Mouse (Mus musculus): Measurements from ENCODE around the gene Spcs3. TPM values are rescaled to one million over a fixed set of nuclear protein-coding genes. Genes with fewer than 3 reads are reported as not detected.

The Spcs3 gene
- polyA plus RNA-seq, 1 experiment from 2014 or later: 87.7 TPM

GRCm38 (mm10) chr8:54550026-54550574, 20.3 kb upstream of the Spcs3 start:
- H3K4me2 ChIP-seq (ENCODE audit: low read depth, severe bottlenecking): no peak overlapping the region
- H3K9me3 ChIP-seq (ENCODE audit: control insufficient read depth, low read length): no peaks in the 10 kb centered on the region
- DNase-seq (ENCODE audit: low spot score) (no peak), ATAC-seq (ENCODE audit: insufficient number of reproducible peaks, low FRiP score, low TSS enrichment, low read depth) (no peak)
- H3K27me3 ChIP-seq (ENCODE audit: control insufficient read depth, insufficient read depth, low read length): no peaks in the 10 kb centered on the region
- H3K4me3 ChIP-seq (ENCODE audit: low read depth, low read length): no peak overlapping the region
- H3K4me1 ChIP-seq (ENCODE audit: control insufficient read depth, insufficient read depth, low read length): no peaks in the 10 kb centered on the region
- H3K36me3 ChIP-seq (ENCODE audit: control insufficient read depth, insufficient read depth, low read length): no peaks in the 10 kb centered on the region
- WGBS: 93% methylated on average over 12 of the region's 12 CpGs
- no peak overlapping the region for H3K27ac ChIP-seq (replicated peaks; ENCODE audit: low read depth, low read length)
- H3K9ac ChIP-seq (ENCODE audit: low read length): no peak overlapping the region

DNA sequence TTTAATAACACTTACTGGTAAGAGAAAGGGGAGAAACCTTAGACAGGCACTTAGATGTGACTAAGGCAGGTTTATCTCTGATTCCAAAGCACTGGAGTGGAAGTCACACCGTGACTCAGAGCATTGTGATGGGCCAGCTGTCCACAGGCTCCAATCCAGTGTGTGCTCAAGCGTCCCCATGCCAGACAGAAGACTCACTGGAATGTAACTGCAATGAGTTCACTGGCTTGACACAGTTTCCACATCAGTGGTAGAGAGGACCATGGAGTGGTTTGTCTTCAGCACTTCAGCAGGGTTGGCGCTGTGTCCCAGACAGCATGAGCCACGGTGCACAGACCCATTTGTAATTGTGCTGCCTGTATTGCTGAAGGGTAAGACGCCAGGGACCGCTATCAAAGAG, 18.6 kb upstream of the Spcs3 start:
- ATAC-seq (ENCODE audit: insufficient number of reproducible peaks, low FRiP score, low TSS enrichment, low read depth) (no peak), DNase-seq (ENCODE audit: low spot score) (no peak)
- H3K4me2 ChIP-seq (ENCODE audit: low read depth, severe bottlenecking): no peak overlapping the region
- H3K9ac ChIP-seq (ENCODE audit: low read length): no peak overlapping the region
- H3K4me1 ChIP-seq (ENCODE audit: control insufficient read depth, insufficient read depth, low read length): no peaks in the 10 kb centered on the region
- H3K36me3 ChIP-seq (ENCODE audit: control insufficient read depth, insufficient read depth, low read length): no peaks in the 10 kb centered on the region
- H3K27ac ChIP-seq (replicated peaks; ENCODE audit: low read depth, low read length): no peak overlapping the region
- H3K4me3 ChIP-seq (ENCODE audit: low read depth, low read length): no peak overlapping the region
- H3K9me3 ChIP-seq (ENCODE audit: control insufficient read depth, low read length): no peaks in the 10 kb centered on the region
- H3K27me3 ChIP-seq (ENCODE audit: control insufficient read depth, insufficient read depth, low read length): no peaks in the 10 kb centered on the region
- 86% methylated on average over 6 of the region's 6 CpGs for WGBS

- no peaks in the 10 kb centered on the region for H3K9me3 ChIP-seq (ENCODE audit: control insufficient read depth, low read length)
- H3K4me2 ChIP-seq (ENCODE audit: low read depth, severe bottlenecking): no peak overlapping the region
- ATAC-seq (ENCODE audit: insufficient number of reproducible peaks, low FRiP score, low TSS enrichment, low read depth): no peak
- H3K4me3 ChIP-seq (ENCODE audit: low read depth, low read length): no peak overlapping the region
- no peak overlapping the region for H3K9ac ChIP-seq (ENCODE audit: low read length)
- no peaks in the 10 kb centered on the region for H3K4me1 ChIP-seq (ENCODE audit: control insufficient read depth, insufficient read depth, low read length)
- H3K36me3 ChIP-seq (ENCODE audit: control insufficient read depth, insufficient read depth, low read length): no peaks in the 10 kb centered on the region
- DNase-seq (ENCODE audit: low spot score): no peak
- H3K27ac ChIP-seq (replicated peaks; ENCODE audit: low read depth, low read length): no peak overlapping the region
- WGBS: 73% methylated on average over 1 of the region's 1 CpGs
- H3K27me3 ChIP-seq (ENCODE audit: control insufficient read depth, insufficient read depth, low read length): no peaks in the 10 kb centered on the region
These were observed 11.5 kb upstream of the Spcs3 start for GRCm38 (mm10) chr8:54541331-54541730.

- no peak for ATAC-seq (ENCODE audit: insufficient number of reproducible peaks, low FRiP score, low TSS enrichment, low read depth)
- Histone ChIP-seq H3K36me3 (ENCODE audit: control insufficient read depth, insufficient read depth, low read length) (no peaks in the 10 kb centered on the region), H3K9ac (ENCODE audit: low read length) (no peak overlapping the region), H3K4me2 (ENCODE audit: low read depth, severe bottlenecking) (no peak overlapping the region), H3K27me3 (ENCODE audit: control insufficient read depth, insufficient read depth, low read length) (no peaks in the 10 kb centered on the region), H3K4me1 (ENCODE audit: control insufficient read depth, insufficient read depth, low read length) (no peaks in the 10 kb centered on the region), H3K4me3 (ENCODE audit: low read depth, low read length) (no peak overlapping the region), H3K9me3 (ENCODE audit: control insufficient read depth, low read length) (no peaks in the 10 kb centered on the region), H3K27ac (replicated peaks; ENCODE audit: low read depth, low read length) (no peak overlapping the region)
- 90% methylated on average over 3 of the region's 3 CpGs for WGBS
- DNase-seq (ENCODE audit: low spot score): no peak
These were observed 7.5 kb upstream of the Spcs3 start for GRCm38 (mm10) chr8:54537285-54537684.

- Histone ChIP-seq H3K9ac (ENCODE audit: low read length) (no peak overlapping the region), H3K9me3 (ENCODE audit: control insufficient read depth, low read length) (no peaks in the 10 kb centered on the region), H3K4me1 (ENCODE audit: control insufficient read depth, insufficient read depth, low read length) (no peaks in the 10 kb centered on the region), H3K27me3 (ENCODE audit: control insufficient read depth, insufficient read depth, low read length) (no peaks in the 10 kb centered on the region), H3K4me2 (ENCODE audit: low read depth, severe bottlenecking) (no peak overlapping the region), H3K36me3 (ENCODE audit: control insufficient read depth, insufficient read depth, low read length) (no peaks in the 10 kb centered on the region), H3K4me3 (ENCODE audit: low read depth, low read length) (no peak overlapping the region), H3K27ac (replicated peaks; ENCODE audit: low read depth, low read length) (no peak overlapping the region)
- ATAC-seq (ENCODE audit: insufficient number of reproducible peaks, low FRiP score, low TSS enrichment, low read depth): no peak
- WGBS: 91% methylated on average over 5 of the region's 5 CpGs
- no peak for DNase-seq (ENCODE audit: low spot score)
These were observed 5.4 kb upstream of the Spcs3 start for GRCm38 (mm10) chr8:54535172-54535571.

DNA sequence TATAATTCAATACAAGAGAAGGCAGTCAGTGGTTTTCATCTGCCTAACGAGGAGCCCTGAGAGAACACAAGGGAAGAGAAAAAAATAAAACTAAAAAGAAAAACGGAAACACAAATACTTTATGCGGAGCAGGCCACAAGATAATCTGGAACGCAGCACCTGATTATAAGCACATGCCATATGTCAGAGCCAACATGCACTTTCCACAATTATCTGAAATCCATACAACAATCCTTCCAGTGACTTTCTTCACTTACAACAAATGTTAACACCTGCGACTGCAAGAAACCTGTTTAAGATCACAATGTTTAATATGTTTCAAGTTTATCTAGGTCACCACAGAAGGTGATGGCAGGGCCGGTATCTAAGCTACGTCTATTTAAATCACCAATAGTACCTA, 1.2 kb downstream of the Spcs3 start:
- Histone ChIP-seq H3K4me1 (ENCODE audit: control insufficient read depth, insufficient read depth, low read length) (peaks cover 4% of the 10 kb centered on the region; the same call in 1 of the 2 replicates), H3K9ac (ENCODE audit: low read length) (no peak overlapping the region; the same call in 1 of the 2 replicates), H3K36me3 (ENCODE audit: control insufficient read depth, insufficient read depth, low read length) (no peaks in the 10 kb centered on the region), H3K4me3 (ENCODE audit: low read depth, low read length) (peak overlapping the region; percentile 88), H3K27ac (replicated peaks; ENCODE audit: low read depth, low read length) (no peak overlapping the region), H3K4me2 (ENCODE audit: low read depth, severe bottlenecking) (peak overlapping the region; percentile 65), H3K27me3 (ENCODE audit: control insufficient read depth, insufficient read depth, low read length) (no peaks in the 10 kb centered on the region), H3K9me3 (ENCODE audit: control insufficient read depth, low read length) (no peaks in the 10 kb centered on the region)
- ATAC-seq (ENCODE audit: insufficient number of reproducible peaks, low FRiP score, low TSS enrichment, low read depth) (no peak), DNase-seq (ENCODE audit: low spot score) (no peak)
- WGBS: 57% methylated on average over 7 of the region's 7 CpGs

DNA sequence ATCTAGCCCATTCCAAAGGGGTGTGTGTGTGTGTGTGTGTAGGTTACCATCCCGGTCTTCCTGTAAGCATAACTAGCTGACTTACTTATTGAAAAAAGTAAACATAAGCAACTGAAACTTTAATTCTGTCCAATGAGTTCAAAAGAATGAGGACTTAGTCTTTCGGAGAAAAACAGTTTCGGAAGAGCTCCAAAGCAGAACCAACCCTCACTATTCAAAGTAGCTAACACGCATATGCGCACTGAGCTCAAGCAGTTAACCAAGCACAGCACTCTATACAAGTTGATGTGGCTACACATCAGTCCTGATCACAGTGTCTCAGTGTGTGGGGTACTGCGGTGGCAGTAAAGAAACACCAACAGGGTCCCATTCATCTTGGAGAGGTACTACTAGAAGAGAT, 3.1 kb downstream of the Spcs3 start:
- H3K27ac ChIP-seq (replicated peaks; ENCODE audit: low read depth, low read length): no peak overlapping the region
- no peak overlapping the region for H3K4me3 ChIP-seq (ENCODE audit: low read depth, low read length)
- no peaks in the 10 kb centered on the region for H3K9me3 ChIP-seq (ENCODE audit: control insufficient read depth, low read length)
- peaks cover 4% of the 10 kb centered on the region; the same call in 1 of the 2 replicates for H3K4me1 ChIP-seq (ENCODE audit: control insufficient read depth, insufficient read depth, low read length)
- WGBS: 96% methylated on average over 6 of the region's 6 CpGs
- H3K4me2 ChIP-seq (ENCODE audit: low read depth, severe bottlenecking): no peak overlapping the region
- no peak overlapping the region for H3K9ac ChIP-seq (ENCODE audit: low read length)
- no peak for ATAC-seq (ENCODE audit: insufficient number of reproducible peaks, low FRiP score, low TSS enrichment, low read depth)
- H3K27me3 ChIP-seq (ENCODE audit: control insufficient read depth, insufficient read depth, low read length): no peaks in the 10 kb centered on the region
- DNase-seq (ENCODE audit: low spot score): no peak
- no peaks in the 10 kb centered on the region for H3K36me3 ChIP-seq (ENCODE audit: control insufficient read depth, insufficient read depth, low read length)

DNA sequence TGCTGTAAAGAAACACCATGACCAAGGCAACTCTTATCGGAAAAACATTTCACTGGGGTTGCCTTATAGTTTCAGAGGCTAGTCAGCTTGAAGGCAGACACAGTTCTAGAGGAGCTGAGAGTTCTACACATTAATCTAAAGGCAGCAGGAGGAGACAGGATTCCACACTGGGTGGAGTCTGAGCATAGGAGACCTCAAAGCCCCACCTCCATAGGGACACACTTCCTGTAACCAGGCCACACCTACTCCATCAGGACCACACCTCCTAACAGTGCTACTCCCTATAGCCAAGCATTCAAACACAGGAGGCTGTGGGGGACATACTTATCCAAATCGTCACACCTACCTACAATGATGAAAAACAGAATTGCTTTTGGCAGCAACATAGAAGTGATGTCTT, 4.2 kb downstream of the Spcs3 start:
- no peak overlapping the region for H3K4me2 ChIP-seq (ENCODE audit: low read depth, severe bottlenecking)
- no peak overlapping the region for H3K9ac ChIP-seq (ENCODE audit: low read length)
- ATAC-seq (ENCODE audit: insufficient number of reproducible peaks, low FRiP score, low TSS enrichment, low read depth) (no peak), DNase-seq (ENCODE audit: low spot score) (no peak)
- no peak overlapping the region for H3K4me3 ChIP-seq (ENCODE audit: low read depth, low read length)
- no peaks in the 10 kb centered on the region for H3K9me3 ChIP-seq (ENCODE audit: control insufficient read depth, low read length)
- no peak overlapping the region for H3K27ac ChIP-seq (replicated peaks; ENCODE audit: low read depth, low read length)
- H3K27me3 ChIP-seq (ENCODE audit: control insufficient read depth, insufficient read depth, low read length): no peaks in the 10 kb centered on the region
- no peaks in the 10 kb centered on the region for H3K36me3 ChIP-seq (ENCODE audit: control insufficient read depth, insufficient read depth, low read length)
- whole genome bisulfite sequencing: 84% methylated on average over 2 of the region's 2 CpGs
- peaks cover 4% of the 10 kb centered on the region; the same call in 1 of the 2 replicates for H3K4me1 ChIP-seq (ENCODE audit: control insufficient read depth, insufficient read depth, low read length)

- no peaks in the 10 kb centered on the region for H3K27me3 ChIP-seq (ENCODE audit: control insufficient read depth, insufficient read depth, low read length)
- 72% methylated on average over 4 of the region's 4 CpGs for WGBS
- H3K9ac ChIP-seq (ENCODE audit: low read length): no peak overlapping the region
These were observed 9.3 kb downstream of the Spcs3 start for GRCm38 (mm10) chr8:54520516-54520915.

More at GRCm38 (mm10) chr8:54520516-54520915, 9.3 kb downstream of the Spcs3 start:
- H3K36me3 ChIP-seq (ENCODE audit: control insufficient read depth, insufficient read depth, low read length): no peaks in the 10 kb centered on the region; the same call in 1 of the 2 replicates
- H3K27ac ChIP-seq (replicated peaks; ENCODE audit: low read depth, low read length): no peak overlapping the region
- H3K4me3 ChIP-seq (ENCODE audit: low read depth, low read length): no peak overlapping the region
- no peak overlapping the region for H3K4me2 ChIP-seq (ENCODE audit: low read depth, severe bottlenecking)
- H3K4me1 ChIP-seq (ENCODE audit: control insufficient read depth, insufficient read depth, low read length): no peaks in the 10 kb centered on the region
- no peaks in the 10 kb centered on the region for H3K9me3 ChIP-seq (ENCODE audit: control insufficient read depth, low read length)
- DNase-seq (ENCODE audit: low spot score): no peak
- no peak for ATAC-seq (ENCODE audit: insufficient number of reproducible peaks, low FRiP score, low TSS enrichment, low read depth)

Data from limb, embryonic 11.5 days (tissue).